Comparison of ENCODE assay signal across 22 mouse cellular contexts in the genomic region with DNA sequence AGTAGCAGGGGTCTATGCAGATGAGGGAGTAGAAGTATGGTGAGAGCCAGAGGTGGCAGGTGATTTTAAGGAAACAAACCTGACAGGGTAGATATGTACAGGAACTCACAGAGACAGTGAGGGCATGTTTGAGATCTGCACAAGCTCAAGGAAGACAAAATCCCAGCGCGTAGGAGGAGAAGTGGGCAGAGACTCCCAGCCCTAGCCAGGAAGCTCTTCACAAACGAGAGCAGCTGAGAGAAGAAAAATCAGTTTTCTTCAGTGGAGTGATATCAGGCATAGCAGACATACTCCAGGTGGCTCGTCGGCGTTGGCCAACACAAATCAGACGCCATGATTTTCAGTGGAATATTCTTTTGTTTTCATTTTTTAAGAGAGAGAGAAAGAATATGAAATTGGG. TPM values are rescaled to one million over a fixed set of nuclear protein-coding genes. Genes with fewer than 3 reads are reported as not detected.
DNase-seq lines count a peak whose midpoint lies in the region; ATAC-seq lines count a peak whose summit lies in the region.
"Had no signal": no experiment of that assay in that cellular context is flagged by ENCODE, and none has a peak within 500 bp of the region (broad histone marks: within the 10 kb centered on the region; RNA-seq: fewer than 3 reads in every experiment).

No protein-coding gene starts in this region.

- DNase-seq in frontal cortex, postnatal 10 days (ENCODE audit: low spot score in 2 of 2) = no peak
- peak; percentile 1 to 35 for DNase-seq in left cerebral cortex, adult 18-20 months (ENCODE audit: low spot score in 2 of 2)
- no peak for DNase-seq in left cerebral cortex, postnatal 10 days (ENCODE audit: extremely low spot score in 1 of 2, low spot score in 2 of 2)
- peak; percentile 2 to 8 for DNase-seq in right cerebral cortex, adult 2 months (ENCODE audit: low spot score in 2 of 2)
- no peak for DNase-seq in right cerebral cortex, postnatal 10 days (ENCODE audit: low spot score in 2 of 2)
- no peak for DNase-seq in gastrocnemius, postnatal 25 days
- DNase-seq: adrenal gland, adult 8-10 months; adrenal gland, postnatal 14 days; adrenal gland, postnatal 36 days; B cell, adult 2 months; cerebellum, adult 11 months; cerebellum, adult 18-20 months; cerebellum, adult 8-10 months; cerebellum, adult 9-11 months; cerebellum, postnatal 14 days; cerebellum, postnatal 36 days; embryo, embryonic 11 days had no signal

- peak; percentile 95 for ATAC-seq in frontal cortex, adult (ENCODE audit: low TSS enrichment)
- ATAC-seq: activated CD4-positive, CD25-positive, alpha-beta regulatory T cell, adult 4 months; CD4-positive, CD25-positive, alpha-beta regulatory T cell, adult 4 months; forebrain, embryonic 14.5 days; Patski had no signal

- intact Hi-C loops in left cerebral cortex, postnatal 10 days (cut with DNase I) = no loop called here

RNA-seq across cellular contexts. Expression of a gene that starts 8.7 kb away (rescaled TPM):
- under 1 TPM; 0.28 to 0.98 TPM for total RNA-seq in left cerebral cortex, adult 18-20 months (2021)
- total RNA-seq in left cerebral cortex, postnatal 10 days (2021) = 1 to 10 TPM in 1 of 2 experiments, under 1 TPM in 1; 0.99 to 1.3 TPM
- total RNA-seq in gastrocnemius, postnatal 25 days (2021) = 10 to 100 TPM; 60.3 to 61.5 TPM

Comparison
In these comparisons a context has a peak if more than half of its experiments do, and no peak if none do; other contexts are left out.
1. DNase-seq: peak in left cerebral cortex, adult 18-20 months (2 of 2) and right cerebral cortex, adult 2 months (2 of 2); none in frontal cortex, postnatal 10 days (0 of 2), left cerebral cortex, postnatal 10 days (0 of 2), right cerebral cortex, postnatal 10 days (0 of 2) and gastrocnemius, postnatal 25 days (single experiment).
2. RNA of a gene that starts 8.7 kb away (total RNA-seq): 60.3 to 61.5 TPM in gastrocnemius, postnatal 25 days; 0.99 to 1.3 TPM in left cerebral cortex, postnatal 10 days and 0.28 to 0.98 TPM in left cerebral cortex, adult 18-20 months; every median in the first group is over 10 times any median in the second.